Comparison of ENCODE assay signal across 9 mouse cellular contexts in genomic region chr7:75366285-75366882, GRCm38 (mm10). TPM values are rescaled to one million over a fixed set of nuclear protein-coding genes. Genes with fewer than 3 reads are reported as not detected.
DNase-seq lines count a peak whose midpoint lies in the region; ATAC-seq and TF ChIP-seq lines count a peak whose summit lies in the region.
"Had no signal": no experiment of that assay in that cellular context is flagged by ENCODE, and none has a peak within 500 bp of the region (broad histone marks: within the 10 kb centered on the region; RNA-seq: fewer than 3 reads in every experiment).

No protein-coding gene starts in this region.

- no peak overlapping the region for H3K4me3 ChIP-seq in forebrain, embryonic 15.5 days
- no peak overlapping the region for H3K4me3 ChIP-seq in lung, postnatal 0 days (ENCODE audit: low read depth, low read length)
- H3K4me3 ChIP-seq: erythroblast, embryonic 14.5 days had no signal

- DNase-seq in ES-CJ7 (ENCODE audit: low read depth, low spot score), result peak; percentile 66
- DNase-seq in heart, postnatal 25 days (ENCODE audit: low spot score), result peak; percentile 14
- DNase-seq in layer of hippocampus, adult 8-10 months (ENCODE audit: low spot score in 2 of 2), result peak; percentile 50 to 90
- peak; percentile 78 for DNase-seq in lung, postnatal 0 days (ENCODE audit: low spot score)
- DNase-seq in ovary, postnatal 10 days (ENCODE audit: low spot score), result peak; percentile 58
- peak; percentile 80 for DNase-seq in thymus, postnatal 0 days (ENCODE audit: low spot score)

- intact Hi-C loops in heart, postnatal 25 days (cut with DNase I), result loop anchor here (1.0 to 10.0 kb wide), 2 partner anchors 231 to 992 kb away; no protein-coding TSS in a partner anchor

- WGBS in forebrain, embryonic 15.5 days, result 6% methylated on average over 8 of the region's 8 CpGs
- WGBS in lung, postnatal 0 days, result 5% methylated on average over 8 of the region's 8 CpGs

- peak; percentile 98 for TF ChIP-seq CTCF in lung, postnatal 0 days (IDR thresholded peaks at IDR 0.05)

- TF ChIP-seq EP300 in lung, postnatal 0 days (IDR thresholded peaks at IDR 0.05), result no peak

- H3K4me2 ChIP-seq in forebrain, embryonic 15.5 days (replicated peaks), result no peak overlapping the region
- H3K4me2 ChIP-seq in lung, postnatal 0 days (replicated peaks; ENCODE audit: low read depth, low read length), result no peak overlapping the region

- H3K27me3 ChIP-seq in forebrain, embryonic 15.5 days, result no peaks in the 10 kb centered on the region
- no peaks in the 10 kb centered on the region for H3K27me3 ChIP-seq in lung, postnatal 0 days (replicated peaks; ENCODE audit: insufficient read depth, low read length)

- ATAC-seq in cerebellum, adult (ENCODE audit: insufficient number of reproducible peaks, low FRiP score, low TSS enrichment), result peak; percentile 86
- peak; percentile 52 for ATAC-seq in forebrain, embryonic 15.5 days (replicated peaks)
- ATAC-seq in lung, postnatal 0 days, result peak; percentile 44

- H3K9ac ChIP-seq in forebrain, embryonic 15.5 days (replicated peaks), result no peak overlapping the region
- H3K9ac ChIP-seq in lung, postnatal 0 days (replicated peaks; ENCODE audit: low read depth), result no peak overlapping the region

- H3K36me3 ChIP-seq in forebrain, embryonic 15.5 days, result no peaks in the 10 kb centered on the region
- H3K36me3 ChIP-seq in lung, postnatal 0 days (ENCODE audit: insufficient read depth, low read length), result no peaks in the 10 kb centered on the region

- H3K9me3 ChIP-seq in forebrain, embryonic 15.5 days, result no peaks in the 10 kb centered on the region
- H3K9me3 ChIP-seq in lung, postnatal 0 days (ENCODE audit: low read length), result no peaks in the 10 kb centered on the region

- peaks cover 3% of the 10 kb centered on the region; the same call in 1 of the 2 replicates for H3K4me1 ChIP-seq in forebrain, embryonic 15.5 days
- H3K4me1 ChIP-seq in lung, postnatal 0 days (ENCODE audit: insufficient read depth, low read depth, low read length), result no peaks in the 10 kb centered on the region

- no peak overlapping the region for H3K27ac ChIP-seq in forebrain, embryonic 15.5 days (replicated peaks)
- H3K27ac ChIP-seq in lung, postnatal 0 days (ENCODE audit: low read length), result no peak overlapping the region

RNA-seq across cellular contexts. Expression of gene Sv2b, which starts 57.3 kb away (rescaled TPM):
- 9.7 and 10.0 TPM in 2 replicates for polyA plus RNA-seq in forebrain, embryonic 15.5 days (2015; fragmentation: Nextera tagmentation; extraction: Ambion mirVana)
- total RNA-seq in heart, postnatal 25 days (2021), result under 1 TPM; 0.26 to 0.36 TPM
- total RNA-seq in layer of hippocampus, adult 8-10 months (2022), result 100 to 1,000 TPM; 269 to 356 (median 311) TPM
- 0.02 and 0.13 TPM in 2 replicates for polyA plus RNA-seq in lung, postnatal 0 days (2015; fragmentation: Nextera tagmentation; extraction: Ambion mirVana)
- 2.1 and 2.9 TPM in 2 replicates for polyA plus RNA-seq in thymus, postnatal 0 days (2015; fragmentation: Nextera tagmentation; extraction: Ambion mirVana)
- polyA plus RNA-seq: erythroblast, embryonic 14.5 days had no signal

Comparison
In these comparisons a context has a peak if more than half of its experiments do, and no peak if none do; other contexts are left out.
1. DNase-seq: peak in every context shown above with its lines; median percentile 80 in thymus, postnatal 0 days; 78 in lung, postnatal 0 days; 70 in layer of hippocampus, adult 8-10 months; 66 in ES-CJ7; 58 in ovary, postnatal 10 days; 14 in heart, postnatal 25 days.